Mouse (Mus musculus): ENCODE results near the gene Ppp4r3b. TPM values are rescaled to one million over a fixed set of nuclear protein-coding genes. Genes with fewer than 3 reads are reported as not detected.
A peak's percentile ranks its signal among the peaks of the same experiment; 100 is the strongest.

Gene Ppp4r3b
- polyA plus RNA-seq, 1 experiment from 2014 or later: 75.6 TPM

GRCm38 (mm10) chr11:29245988-29246387, 73.3 kb downstream of the Ppp4r3b start:
- DNase-seq (ENCODE audit: low spot score): no peak
- Histone ChIP-seq H3K27ac (no peak overlapping the region), H3K36me3 (ENCODE audit: insufficient read depth, low read length) (peaks cover 8% of the 10 kb centered on the region), H3K9me3 (replicated peaks; ENCODE audit: low read length) (no peaks in the 10 kb centered on the region), H3K4me3 (replicated peaks; ENCODE audit: low read depth, low read length) (peak overlapping the region; percentile 93), H3K4me2 (ENCODE audit: low read length) (peak overlapping the region; percentile 70), H3K27me3 (ENCODE audit: insufficient read depth, low read length) (no peaks in the 10 kb centered on the region), H3K4me1 (replicated peaks; ENCODE audit: insufficient read depth, low read length) (0 out of 2 replicates have a peak, but pooled peaks cover 2% of the 10 kb centered on the region), H3K9ac (ENCODE audit: low read depth, low read length) (peak overlapping the region; percentile 75; the same call in 1 of the 2 replicates)
- no peak for ATAC-seq (replicated peaks; ENCODE audit: low FRiP score, low read depth)
- TF ChIP-seq CTCF (IDR thresholded peaks at IDR 0.05; ENCODE audit: low read depth): no peak
- 47% methylated on average over 4 of the region's 4 CpGs for WGBS

GRCm38 (mm10) chr11:29246883-29247650, 74.4 kb downstream of the Ppp4r3b start, which contains the start of gene Cfap36:
Cfap36 (minus strand) TSS chr11:29247409.
- peak; percentile 100 for DNase-seq (ENCODE audit: low spot score)
- Histone ChIP-seq H3K9ac (ENCODE audit: low read depth, low read length) (peak within 1 kb of the TSS; percentile 75), H3K9me3 (replicated peaks; ENCODE audit: low read length) (no peaks in the 10 kb centered on the region), H3K36me3 (ENCODE audit: insufficient read depth, low read length) (peaks cover 6% of the 10 kb centered on the region), H3K4me2 (ENCODE audit: low read length) (peak within 1 kb of the TSS; percentile 70), H3K27me3 (ENCODE audit: insufficient read depth, low read length) (no peaks in the 10 kb centered on the region), H3K4me1 (replicated peaks; ENCODE audit: insufficient read depth, low read length) (0 out of 2 replicates have a peak, but pooled peaks cover 2% of the 10 kb centered on the region), H3K4me3 (replicated peaks; ENCODE audit: low read depth, low read length) (peak within 1 kb of the TSS; percentile 93), H3K27ac (peak within 1 kb of the TSS; percentile 71)
- ATAC-seq (replicated peaks; ENCODE audit: low FRiP score, low read depth): peak; percentile 100
- no peak for TF ChIP-seq CTCF (IDR thresholded peaks at IDR 0.05; ENCODE audit: low read depth)
- under 1% methylated on average over 53 of the region's 53 CpGs for WGBS

- peak overlapping the region; percentile 49 for H3K4me2 ChIP-seq (ENCODE audit: low read length)
- ATAC-seq (replicated peaks; ENCODE audit: low FRiP score, low read depth) (peak; percentile 4; the same call in 1 of the 2 replicates), DNase-seq (ENCODE audit: low spot score) (no peak)
- H3K9ac ChIP-seq (ENCODE audit: low read depth, low read length): no peak overlapping the region
- WGBS: 96% methylated on average over 1 of the region's 1 CpGs
- no peak overlapping the region for H3K27ac ChIP-seq
- no peak for TF ChIP-seq CTCF (IDR thresholded peaks at IDR 0.05; ENCODE audit: low read depth)
- peak overlapping the region; percentile 93 for H3K4me3 ChIP-seq (replicated peaks; ENCODE audit: low read depth, low read length)
- no peaks in the 10 kb centered on the region for H3K36me3 ChIP-seq (ENCODE audit: insufficient read depth, low read length)
- H3K4me1 ChIP-seq (replicated peaks; ENCODE audit: insufficient read depth, low read length): 0 out of 2 replicates have a peak, but pooled peaks cover 2% of the 10 kb centered on the region
- no peaks in the 10 kb centered on the region for H3K27me3 ChIP-seq (ENCODE audit: insufficient read depth, low read length)
- no peaks in the 10 kb centered on the region for H3K9me3 ChIP-seq (replicated peaks; ENCODE audit: low read length)
These were observed 75.0 kb downstream of the Ppp4r3b start for GRCm38 (mm10) chr11:29247725-29248124.

DNA sequence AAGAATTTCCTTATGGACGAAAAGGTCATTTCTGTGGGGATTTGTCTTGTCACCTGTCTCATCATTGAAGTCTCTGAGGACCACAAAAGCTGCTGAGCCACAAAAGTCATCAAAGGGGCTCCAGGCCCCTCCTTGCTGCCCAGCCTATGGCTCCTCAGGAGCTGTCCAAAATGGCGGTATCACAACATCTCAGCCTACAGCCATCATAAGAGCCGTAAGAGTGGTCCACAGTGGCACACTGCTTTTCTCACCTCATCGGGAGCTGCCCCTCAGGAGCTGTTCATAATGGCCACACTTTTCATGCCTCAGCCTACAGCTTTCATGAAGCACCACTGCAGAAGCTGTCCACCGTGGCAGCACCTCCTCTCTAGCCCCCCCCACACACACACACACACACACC, 75.7 kb downstream of the Ppp4r3b start:
- no peak overlapping the region for H3K4me3 ChIP-seq (replicated peaks; ENCODE audit: low read depth, low read length)
- ATAC-seq (replicated peaks; ENCODE audit: low FRiP score, low read depth) (no peak), DNase-seq (ENCODE audit: low spot score) (no peak)
- H3K4me2 ChIP-seq (ENCODE audit: low read length): no peak overlapping the region
- no peak overlapping the region for H3K9ac ChIP-seq (ENCODE audit: low read depth, low read length)
- no peaks in the 10 kb centered on the region for H3K9me3 ChIP-seq (replicated peaks; ENCODE audit: low read length)
- no peaks in the 10 kb centered on the region for H3K27me3 ChIP-seq (ENCODE audit: insufficient read depth, low read length)
- no peak for TF ChIP-seq CTCF (IDR thresholded peaks at IDR 0.05; ENCODE audit: low read depth)
- H3K27ac ChIP-seq: no peak overlapping the region
- 0 out of 2 replicates have a peak, but pooled peaks cover 2% of the 10 kb centered on the region for H3K4me1 ChIP-seq (replicated peaks; ENCODE audit: insufficient read depth, low read length)
- 95% methylated on average over 5 of the region's 5 CpGs for WGBS
- no peaks in the 10 kb centered on the region for H3K36me3 ChIP-seq (ENCODE audit: insufficient read depth, low read length)

- TF ChIP-seq CTCF (IDR thresholded peaks at IDR 0.05; ENCODE audit: low read depth): no peak
- Histone ChIP-seq H3K9me3 (replicated peaks; ENCODE audit: low read length) (no peaks in the 10 kb centered on the region), H3K9ac (ENCODE audit: low read depth, low read length) (no peak overlapping the region), H3K27me3 (ENCODE audit: insufficient read depth, low read length) (no peaks in the 10 kb centered on the region), H3K4me1 (replicated peaks; ENCODE audit: insufficient read depth, low read length) (no peaks in the 10 kb centered on the region), H3K27ac (no peak overlapping the region), H3K4me3 (replicated peaks; ENCODE audit: low read depth, low read length) (no peak overlapping the region), H3K4me2 (ENCODE audit: low read length) (no peak overlapping the region), H3K36me3 (ENCODE audit: insufficient read depth, low read length) (no peaks in the 10 kb centered on the region)
- ATAC-seq (replicated peaks; ENCODE audit: low FRiP score, low read depth): no peak
- DNase-seq (ENCODE audit: low spot score): no peak
- WGBS: 77% methylated on average over 1 of the region's 1 CpGs
These were observed 82.0 kb downstream of the Ppp4r3b start for GRCm38 (mm10) chr11:29254643-29255042.

DNA sequence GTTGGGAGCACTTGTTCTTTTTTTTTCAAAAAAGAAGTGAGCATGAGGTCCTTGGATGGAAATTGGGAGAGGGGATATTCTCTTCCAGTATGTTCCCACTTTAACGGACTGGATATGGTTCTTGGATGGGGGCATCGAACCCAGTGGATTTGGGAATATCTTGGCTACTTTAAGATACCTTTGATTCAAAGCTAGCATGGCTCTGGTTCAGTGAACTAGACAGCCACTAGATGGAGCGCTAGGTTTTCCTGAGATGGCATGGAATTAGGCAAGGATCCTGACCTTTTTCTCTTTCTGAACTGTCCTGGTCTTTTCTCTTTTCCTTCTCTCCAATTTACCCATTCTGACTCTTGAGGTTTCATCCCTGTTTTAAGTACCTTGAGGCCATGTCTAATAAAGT, 95.1 kb downstream of the Ppp4r3b start:
- H3K36me3 ChIP-seq (ENCODE audit: insufficient read depth, low read length): no peaks in the 10 kb centered on the region
- no peaks in the 10 kb centered on the region for H3K4me1 ChIP-seq (replicated peaks; ENCODE audit: insufficient read depth, low read length)
- peak; percentile 85 for TF ChIP-seq CTCF (IDR thresholded peaks at IDR 0.05; ENCODE audit: low read depth)
- H3K4me3 ChIP-seq (replicated peaks; ENCODE audit: low read depth, low read length): no peak overlapping the region
- no peaks in the 10 kb centered on the region for H3K9me3 ChIP-seq (replicated peaks; ENCODE audit: low read length)
- peak; percentile 65 for DNase-seq (ENCODE audit: low spot score)
- no peak overlapping the region for H3K27ac ChIP-seq
- H3K4me2 ChIP-seq (ENCODE audit: low read length): no peak overlapping the region
- H3K9ac ChIP-seq (ENCODE audit: low read depth, low read length): no peak overlapping the region
- H3K27me3 ChIP-seq (ENCODE audit: insufficient read depth, low read length): no peaks in the 10 kb centered on the region
- ATAC-seq (replicated peaks; ENCODE audit: low FRiP score, low read depth): no peak
- 30% methylated on average over 3 of the region's 3 CpGs for WGBS

Other genes starting within 250 kb of the Ppp4r3b start
- 36.1 and 37.3 TPM in 2 replicates for gene Pnpt1, start 42.1 kb upstream of the Ppp4r3b start, polyA plus RNA-seq (2015; fragmentation: Nextera tagmentation; extraction: Ambion mirVana)
- 70.0 and 74.4 TPM in 2 replicates for gene Cfap36, start 74.5 kb downstream of the Ppp4r3b start, polyA plus RNA-seq (2015; fragmentation: Nextera tagmentation; extraction: Ambion mirVana)
- gene Ccdc88a, start 200.8 kb downstream of the Ppp4r3b start, polyA plus RNA-seq (2015; fragmentation: Nextera tagmentation; extraction: Ambion mirVana): 19.5 and 21.8 TPM in 2 replicates